Mouse (Mus musculus) Patski (cell line): ENCODE data around the gene Arhgap24. TPM values are rescaled to one million over a fixed set of nuclear protein-coding genes. Genes with fewer than 3 reads are reported as not detected.

Experiments used
- ATAC-seq: fragments of 100-300 bp; one replicate; pipeline ENCODE4 v1.8.0; 2021
- CTCF ChIA-PET: fragments of 350-600 bp; sonication (Branson Sonifier 250); formaldehyde crosslinking; loops from one replicate; lab custom pipeline; 2022; ENCODE audit warnings: inconsistent platforms; lab: Charles Lee
- POLR2A ChIA-PET: fragments of 350-600 bp; sonication (Branson Sonifier 250); formaldehyde crosslinking; loops from one replicate; lab custom pipeline; 2022; ENCODE audit warnings: antibody characterized with exemption, inconsistent platforms; lab: Charles Lee
- DNase-seq: peaks from one replicate; pipeline ENCODE4 v3.0.0-alpha.2; 2011; ENCODE audit warnings: low read depth, low spot score
- H3K27me3 ChIP-seq: fragments of 371-371 bp; one replicate; pipeline ENCODE4 v1.5.1; 2021
- CTCF ChIP-seq: fragments of 100-300 bp; IDR thresholded peaks from one replicate; pipeline ENCODE4 v1.5.1; 2021
- in situ Hi-C: fragments of 300-500 bp; cut with MboI; formaldehyde crosslinking; loops from 3 replicates; pipeline ENCODE4 v1.11.1; 2018; ENCODE audit warnings: low pct_unique_long_range_greater_than_20kb, mixed read lengths
- polyA plus RNA-seq: library from polyadenylated mRNA; unstranded; gene quantifications from one replicate; pipeline ENCODE4 v1.2.3, GENCODE M21; 2021

Gene Arhgap24
- polyA plus RNA-seq, 1 experiment from 2014 or later: 37.6 TPM

- no peak for TF ChIP-seq CTCF
- in situ Hi-C loops: loop anchor here (5.0 to 10.0 kb wide), 3 partner anchors 268 to 486 kb away; no protein-coding TSS in a partner anchor
- H3K27me3 ChIP-seq: no peaks in the 10 kb centered on the region
- CTCF ChIA-PET: interaction anchor here (0.7 to 3.6 kb wide), 16 partner anchors 10 to 543 kb away, joined by 3 to 23 read pairs (median 4); no protein-coding TSS in a partner anchor
- DNase-seq (no peak), ATAC-seq (no peak)
- POLR2A ChIA-PET: interaction anchor here (0.6 kb wide), 1 partner anchor 11 kb away, joined by 4 read pairs; no protein-coding TSS in a partner anchor
Observed at GRCm38 (mm10) chr5:102693192-102693591, 212.0 kb downstream of the Arhgap24 start.

GRCm38 (mm10) chr5:102693871-102694270, 212.7 kb downstream of the Arhgap24 start:
- ChIA-PET POLR2A (interaction anchor here (0.6 to 0.7 kb wide), 3 partner anchors 11 to 276 kb away, joined by 3 to 4 read pairs (median 3); no protein-coding TSS in a partner anchor), CTCF (interaction anchor here (0.9 to 3.6 kb wide), 7 partner anchors 10 to 544 kb away, joined by 3 to 23 read pairs (median 6); no protein-coding TSS in a partner anchor)
- DNase-seq (no peak), ATAC-seq (no peak)
- no peaks in the 10 kb centered on the region for H3K27me3 ChIP-seq
- TF ChIP-seq CTCF: no peak
- in situ Hi-C loops: loop anchor here (5.0 to 10.0 kb wide), 3 partner anchors 269 to 487 kb away; no protein-coding TSS in a partner anchor

- in situ Hi-C loops: loop anchor here (10.0 kb wide), 2 partner anchors 273 to 477 kb away; no protein-coding TSS in a partner anchor
Observed at GRCm38 (mm10) chr5:102697784-102698183, 216.6 kb downstream of the Arhgap24 start.

GRCm38 (mm10) chr5:102698396-102698795, 217.2 kb downstream of the Arhgap24 start:
- POLR2A ChIA-PET: no interaction called here
- TF ChIP-seq CTCF: no peak
- in situ Hi-C loops: loop anchor here (10.0 kb wide), 2 partner anchors 274 to 476 kb away; no protein-coding TSS in a partner anchor
- DNase-seq (no peak), ATAC-seq (no peak)
- CTCF ChIA-PET: interaction anchor here (1.4 to 1.6 kb wide), 2 partner anchors 176 to 180 kb away, joined by 4 to 5 read pairs; no protein-coding TSS in a partner anchor
- H3K27me3 ChIP-seq: no peaks in the 10 kb centered on the region

More at GRCm38 (mm10) chr5:102697784-102698183, 216.6 kb downstream of the Arhgap24 start:
- ChIA-PET POLR2A (no interaction called here), CTCF (interaction anchor here (1.4 to 1.6 kb wide), 2 partner anchors 177 to 180 kb away, joined by 4 to 5 read pairs; no protein-coding TSS in a partner anchor)
- no peaks in the 10 kb centered on the region for H3K27me3 ChIP-seq
- ATAC-seq (peak; percentile 97), DNase-seq (peak; percentile 71)
- TF ChIP-seq CTCF: no peak

- CTCF ChIA-PET: interaction anchor here (1.6 kb wide), 1 partner anchor 176 kb away, joined by 4 read pairs; no protein-coding TSS in a partner anchor
- ATAC-seq (no peak), DNase-seq (no peak)
- in situ Hi-C loops: loop anchor here (10.0 kb wide), 2 partner anchors 274 to 476 kb away; no protein-coding TSS in a partner anchor
- no peaks in the 10 kb centered on the region for H3K27me3 ChIP-seq
- POLR2A ChIA-PET: no interaction called here
- TF ChIP-seq CTCF: no peak
Observed at GRCm38 (mm10) chr5:102698891-102699290, 217.7 kb downstream of the Arhgap24 start.

- ChIA-PET POLR2A (no interaction called here), CTCF (interaction anchor here (0.7 to 4.3 kb wide), 13 partner anchors 8 to 491 kb away, joined by 3 to 40 read pairs (median 4); no protein-coding TSS in a partner anchor)
- H3K27me3 ChIP-seq: no peaks in the 10 kb centered on the region
- no peak for ATAC-seq
- in situ Hi-C loops: no loop called here
- TF ChIP-seq CTCF: no peak
- no peak for DNase-seq
Observed at GRCm38 (mm10) chr5:102702581-102702980, 221.4 kb downstream of the Arhgap24 start.

GRCm38 (mm10) chr5:102703325-102704099, 222.3 kb downstream of the Arhgap24 start:
- peak; percentile 43 for DNase-seq
- ATAC-seq: peak; percentile 73
- ChIA-PET CTCF (interaction anchor here (0.7 to 4.3 kb wide), 23 partner anchors 9 to 1543 kb away, joined by 3 to 40 read pairs (median 4); no protein-coding TSS in a partner anchor), POLR2A (interaction anchor here (0.6 to 1.2 kb wide), 5 partner anchors 105 to 472 kb away, joined by 3 to 7 read pairs (median 4); no protein-coding TSS in a partner anchor)
- in situ Hi-C loops: no loop called here
- no peaks in the 10 kb centered on the region for H3K27me3 ChIP-seq
- TF ChIP-seq CTCF: peak; percentile 87

- in situ Hi-C loops: loop anchor here (5.0 kb wide), 2 partner anchors 57 to 172 kb away; no protein-coding TSS in a partner anchor
- POLR2A ChIA-PET: interaction anchor here (0.5 kb wide), 1 partner anchor 543 kb away, joined by 3 read pairs; no protein-coding TSS in a partner anchor
- no peaks in the 10 kb centered on the region for H3K27me3 ChIP-seq
- CTCF ChIA-PET: interaction anchor here (1.0 to 4.3 kb wide), 8 partner anchors 86 to 556 kb away, joined by 3 to 40 read pairs (median 4); no protein-coding TSS in a partner anchor
- ATAC-seq (no peak), DNase-seq (no peak)
- TF ChIP-seq CTCF: no peak
Observed at GRCm38 (mm10) chr5:102705170-102705569, 224.0 kb downstream of the Arhgap24 start.

GRCm38 (mm10) chr5:102710336-102710735, 229.1 kb downstream of the Arhgap24 start:
- no peak for TF ChIP-seq CTCF
- POLR2A ChIA-PET: no interaction called here
- CTCF ChIA-PET: interaction anchor here (1.2 to 1.6 kb wide), 4 partner anchors 9 to 89 kb away, joined by 3 to 5 read pairs (median 3); no protein-coding TSS in a partner anchor
- no peaks in the 10 kb centered on the region for H3K27me3 ChIP-seq
- no peak for ATAC-seq
- in situ Hi-C loops: no loop called here
- no peak for DNase-seq
